Mouse (Mus musculus) erythroblast, adult 5-6 weeks (primary cell): ENCODE data around the gene Sars. TPM values are rescaled to one million over a fixed set of nuclear protein-coding genes. Genes with fewer than 3 reads are reported as not detected.
A peak's percentile ranks its signal among the peaks of the same experiment; 100 is the strongest.

ENCODE experiments used
- ATAC-seq: replicated peaks from 2 replicates; pipeline ENCODE4 v1.8.0; 2016; ENCODE audit warnings: moderate number of reproducible peaks, mild to moderate bottlenecking, moderate TSS enrichment, inconsistent platforms; ENCODE audit not compliant: poor library complexity, low FRiP score, severe bottlenecking
- total RNA-seq, 2 experiments: library from RNA; stranded (forward) in 1 of 2; stranded (reverse) in 1 of 2; fragments of 150-400 nt in 1 of 2; fragments of 200-764, 138-1000 nt in 1 of 2; gene quantifications; 2 replicates each; pipeline versions ENCODE4 v1.2.3 to v1.2.4; 2015 to 2017; ENCODE audit warnings: low replicate concordance in 2 of 2

The Sars gene
- total RNA-seq (2015; ENCODE audit: low replicate concordance) = 15.5 and 20.4 TPM in 2 replicates
- 91.9 and 143 TPM in 2 replicates for total RNA-seq (2017; ENCODE audit: low replicate concordance)

- peak; percentile 93 for ATAC-seq
Observed at GRCm38 (mm10) chr3:108444698-108445365, at the start of gene Sars. Gene Sars (minus strand): TSS chr3:108445209.

GRCm38 (mm10) chr3:108489968-108490367, 45.0 kb upstream of the Sars start:
- no peak for ATAC-seq

DNA sequence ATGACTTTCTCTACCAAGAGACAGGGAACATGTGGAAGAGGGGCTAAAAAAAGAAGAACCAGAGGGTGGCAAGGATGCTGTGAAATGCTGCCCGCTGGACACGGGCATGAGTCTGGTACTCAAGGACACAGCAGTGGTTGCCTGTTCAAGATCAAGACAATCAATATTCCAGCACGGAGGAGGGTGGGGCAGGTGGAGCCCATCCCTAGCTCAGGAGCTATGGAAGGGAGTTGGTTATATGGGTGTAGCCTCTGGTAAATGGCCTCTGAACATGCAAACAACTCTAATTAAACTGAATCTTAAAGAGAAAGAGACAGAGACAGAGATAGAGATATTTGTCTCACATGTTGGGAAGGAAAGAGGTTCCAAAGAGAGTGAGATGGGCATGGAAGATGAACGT, 39.7 kb upstream of the Sars start:
- ATAC-seq = no peak

- ATAC-seq = no peak
Observed at GRCm38 (mm10) chr3:108478800-108479199, 33.8 kb upstream of the Sars start.

GRCm38 (mm10) chr3:108476761-108477619, 32.0 kb upstream of the Sars start:
- ATAC-seq = no peak

DNA sequence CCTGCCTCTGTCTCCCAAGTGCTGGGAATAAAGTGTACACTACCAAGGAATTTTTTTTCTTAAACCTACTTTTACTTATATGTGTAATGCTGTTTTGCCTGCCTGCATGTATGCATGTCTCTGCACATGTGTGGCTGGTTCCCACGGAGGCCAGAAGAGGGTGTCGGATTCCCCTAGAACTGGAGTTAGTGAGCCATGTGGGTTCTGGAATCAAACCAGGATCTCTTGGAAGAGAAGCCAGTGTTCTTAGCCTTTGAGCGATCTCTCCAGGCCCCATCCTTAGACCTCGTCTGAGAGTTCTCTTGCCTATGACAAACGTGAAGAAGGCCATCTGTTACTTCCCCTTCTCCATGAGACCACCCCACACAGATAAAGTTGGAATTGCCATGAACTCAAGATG, 30.5 kb upstream of the Sars start:
- ATAC-seq = no peak

DNA sequence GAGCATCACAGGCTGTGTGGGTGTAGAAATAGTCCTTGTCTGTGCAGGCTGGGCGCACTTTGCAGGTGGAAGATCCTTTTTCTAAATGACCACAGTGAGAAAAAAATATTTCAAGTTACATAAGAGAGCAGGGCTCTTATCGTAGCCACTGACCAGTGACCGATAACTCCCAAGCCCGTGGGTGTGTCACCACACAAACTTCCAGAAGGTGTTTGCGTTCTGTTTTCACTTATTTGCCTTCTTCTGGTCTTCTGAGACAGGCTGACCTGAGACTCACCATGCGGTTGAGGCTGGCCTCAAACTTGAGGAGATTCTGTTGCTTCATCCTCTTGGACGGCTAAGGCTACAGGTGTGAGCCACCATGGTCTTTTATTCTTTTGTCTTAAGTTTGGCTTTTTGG, 30.0 kb upstream of the Sars start:
- no peak for ATAC-seq

DNA sequence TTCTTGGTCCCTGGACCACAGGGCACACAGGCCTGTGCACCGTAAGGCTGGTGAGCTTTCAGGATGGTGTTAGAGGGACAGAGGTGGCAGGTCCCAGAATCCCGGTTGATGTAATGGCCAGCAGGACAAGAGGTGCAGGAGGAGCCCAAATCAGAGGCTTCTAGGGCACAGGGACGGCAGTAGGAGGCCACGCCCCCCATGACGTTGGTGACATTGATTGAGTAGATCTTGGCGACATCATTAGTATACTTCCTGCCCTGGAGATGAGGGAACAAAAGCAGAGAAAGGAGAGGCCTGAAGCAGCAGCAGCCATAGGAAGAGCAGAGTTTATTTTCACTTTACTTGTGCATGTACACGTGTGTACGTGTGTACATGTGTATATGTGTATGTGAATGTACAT, 22.8 kb upstream of the Sars start:
- ATAC-seq = no peak

DNA sequence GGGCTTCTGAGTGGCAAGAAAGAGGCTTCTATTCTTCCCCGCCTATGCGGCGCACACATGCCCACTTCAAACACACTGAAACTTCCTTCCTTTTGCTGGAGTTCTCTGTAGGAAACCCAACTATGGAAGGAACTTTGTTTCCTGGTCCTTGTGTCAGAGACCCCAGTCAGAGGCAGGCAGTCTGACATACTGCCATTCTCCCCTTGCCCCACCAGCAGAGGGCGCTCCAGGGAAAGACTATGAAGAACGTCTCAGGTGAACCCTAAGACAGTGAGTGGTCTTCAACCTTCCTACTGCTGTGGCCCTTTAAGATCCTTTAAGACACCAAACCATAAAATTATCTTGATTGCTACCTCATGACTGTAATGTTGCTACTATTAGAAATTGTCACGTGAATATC, 21.4 kb upstream of the Sars start:
- peak; percentile 64; the same call in 1 of the 2 replicates for ATAC-seq

GRCm38 (mm10) chr3:108458866-108459265, 13.9 kb upstream of the Sars start:
- peak; percentile 47; the same call in 1 of the 2 replicates for ATAC-seq

GRCm38 (mm10) chr3:108458380-108458779, 13.4 kb upstream of the Sars start:
- ATAC-seq = no peak

- no peak for ATAC-seq
Observed at GRCm38 (mm10) chr3:108454172-108454571, 9.2 kb upstream of the Sars start.

- no peak for ATAC-seq
Observed at GRCm38 (mm10) chr3:108451969-108452368, 7.0 kb upstream of the Sars start.

GRCm38 (mm10) chr3:108445366-108445705, 327 bp upstream of the Sars start:
- no peak for ATAC-seq

DNA sequence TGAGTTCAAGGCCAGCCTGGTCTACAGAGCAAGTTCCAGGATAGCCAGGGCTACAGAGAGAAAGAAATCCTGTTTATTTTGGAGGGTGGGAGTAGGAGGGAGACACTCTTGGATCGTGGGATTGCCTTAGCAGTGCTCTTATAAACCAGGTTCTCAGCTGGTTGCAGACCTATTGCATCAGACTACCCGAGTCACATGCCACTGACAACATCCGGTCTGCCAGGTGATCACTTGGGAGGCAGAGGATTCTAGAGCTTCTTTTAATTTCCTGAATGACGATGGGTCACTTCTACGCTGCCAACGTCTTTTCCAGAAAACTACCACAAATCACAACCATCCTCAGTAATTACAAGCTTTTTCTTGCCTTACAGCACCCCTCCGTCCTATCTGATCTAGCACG, 980 bp downstream of the Sars start:
- ATAC-seq = peak; percentile 80

GRCm38 (mm10) chr3:108436380-108436714, 8.7 kb downstream of the Sars start:
- ATAC-seq = no peak

- ATAC-seq = no peak
Observed at GRCm38 (mm10) chr3:108435701-108436379, 9.2 kb downstream of the Sars start.

GRCm38 (mm10) chr3:108433881-108434495, 11.0 kb downstream of the Sars start:
- ATAC-seq = no peak

GRCm38 (mm10) chr3:108433188-108433880, 11.7 kb downstream of the Sars start:
- ATAC-seq = no peak
